Mouse (Mus musculus) c-Kit-negative CD71-positive TER-119-positive erythroid progenitor cells, embryonic 14.5 days (primary cell): Measurements from ENCODE around the gene Neb.
A peak's percentile ranks its signal among the peaks of the same experiment; 100 is the strongest.

Source experiments
- DNase-seq: peaks from one replicate; pipeline ENCODE4 v3.0.0-alpha.2; 2013; ENCODE audit warnings: low read depth, low spot score

The Neb gene

DNA sequence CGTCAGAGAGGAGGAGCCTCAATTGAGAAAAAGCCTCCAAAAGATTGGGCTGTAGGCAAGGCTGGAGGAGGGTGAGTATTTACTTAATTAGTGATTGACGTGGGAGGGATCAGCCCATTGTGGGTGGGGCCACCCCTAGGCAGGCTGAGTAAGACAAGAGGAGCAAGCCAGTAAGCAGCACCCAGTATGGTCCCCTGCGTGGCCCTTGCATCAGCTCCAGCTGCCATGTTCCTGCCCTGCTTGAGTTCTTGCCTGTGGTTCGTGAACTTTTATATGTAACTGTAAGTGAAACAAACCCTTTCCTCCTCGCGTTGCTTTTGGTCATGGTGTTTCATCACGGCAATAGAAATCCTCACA, at the start of gene Neb:
Gene Neb, minus strand, starts transcription at position 27 of the 357 bp plus-strand sequence.
- DNase-seq = no peak

DNA sequence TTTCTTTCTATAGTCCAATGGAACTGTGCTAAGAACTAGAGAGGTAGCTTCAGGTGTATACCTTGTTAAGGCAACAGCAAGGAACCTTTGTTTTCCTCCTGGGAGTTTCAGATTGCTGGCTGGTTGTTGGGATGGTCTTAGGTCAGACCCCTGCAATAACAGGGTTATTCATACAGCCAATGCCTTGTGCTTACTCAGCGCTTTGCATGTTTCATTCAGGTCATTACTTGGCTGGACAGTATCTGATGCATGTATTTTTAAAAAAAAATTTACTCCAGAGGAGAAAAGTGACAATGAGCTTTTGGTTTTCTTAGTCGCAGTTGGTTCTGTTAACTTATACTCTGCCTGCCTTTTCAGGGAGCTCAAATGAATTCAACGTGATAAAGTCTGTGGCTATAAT, 49.1 kb upstream of the Neb start:
- DNase-seq = no peak

DNA sequence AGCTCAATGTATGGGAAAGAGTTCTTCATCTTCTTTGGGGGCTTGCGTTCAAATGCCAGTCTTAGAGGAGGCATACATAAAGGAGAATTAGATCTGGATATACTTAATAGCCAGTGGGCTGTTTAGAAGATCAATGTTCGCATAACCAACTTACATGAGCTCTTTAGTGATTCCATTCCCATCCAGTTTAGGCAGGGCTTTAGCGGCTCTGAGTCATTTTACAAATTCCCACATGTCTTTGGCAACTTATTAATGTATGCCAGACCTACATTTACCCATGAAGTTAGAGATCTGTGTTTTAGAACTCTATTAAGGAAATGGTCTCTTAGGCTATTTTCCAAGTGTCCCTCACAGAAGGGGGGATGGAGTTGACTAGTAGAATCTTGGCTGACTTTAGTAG, 47.8 kb upstream of the Neb start:
- no peak for DNase-seq

DNA sequence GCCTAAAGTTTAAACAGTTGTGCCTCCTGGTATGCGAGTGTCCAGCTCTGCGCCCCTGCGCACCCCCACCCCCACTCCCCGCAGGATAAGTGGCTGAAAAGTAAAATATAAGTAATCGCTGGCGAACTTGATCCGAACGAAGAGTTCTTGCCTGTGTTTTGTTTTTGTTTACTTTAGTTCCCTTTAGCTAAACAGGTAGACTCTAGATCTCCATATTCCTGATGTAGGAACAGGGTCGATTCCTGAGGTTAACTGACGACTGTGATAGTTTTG, 47.2 kb upstream of the Neb start:
- DNase-seq = no peak

DNA sequence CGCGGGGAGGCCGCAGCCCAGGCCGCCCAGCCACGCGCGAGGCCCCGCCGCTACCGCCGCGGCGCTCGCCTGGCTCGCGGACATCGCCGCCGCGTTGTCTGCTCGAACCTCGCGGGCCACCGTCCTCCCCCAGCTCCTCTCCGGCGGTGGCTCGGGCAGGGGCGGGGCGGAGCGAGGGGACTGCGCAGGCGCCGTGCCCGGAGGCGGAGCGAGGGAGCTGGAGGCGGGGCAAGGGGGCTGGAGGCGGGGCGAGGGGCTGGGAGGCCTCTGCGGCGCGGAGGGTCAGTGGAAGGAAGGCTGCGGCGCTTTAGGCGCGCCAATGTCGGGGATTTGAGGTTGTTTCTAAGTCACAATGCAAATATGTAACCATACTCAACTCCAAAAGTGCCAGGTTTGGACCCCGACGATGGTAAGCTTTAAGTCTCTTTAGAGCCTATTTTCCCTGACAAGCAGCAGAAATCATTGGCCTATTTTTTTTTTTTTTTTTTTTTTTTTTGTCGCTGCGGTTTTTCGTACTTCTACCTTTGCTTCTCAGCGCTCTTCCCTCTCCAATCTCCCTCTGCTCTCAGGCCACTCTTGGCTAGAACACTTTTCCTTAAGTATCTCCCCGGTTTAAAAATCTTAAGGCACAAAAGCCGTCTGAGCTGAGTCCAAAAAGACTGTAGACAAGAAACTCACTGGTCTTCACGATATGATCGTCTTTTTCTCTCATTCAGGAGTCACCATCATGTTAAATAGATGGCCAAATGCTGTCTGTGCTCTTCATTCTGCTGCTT, 46.7 kb upstream of the Neb start, which contains the start of gene Arl5a:
Gene Arl5a, minus strand, starts transcription at position 155 of the 776 bp plus-strand sequence.
- peak; percentile 78 for DNase-seq

DNA sequence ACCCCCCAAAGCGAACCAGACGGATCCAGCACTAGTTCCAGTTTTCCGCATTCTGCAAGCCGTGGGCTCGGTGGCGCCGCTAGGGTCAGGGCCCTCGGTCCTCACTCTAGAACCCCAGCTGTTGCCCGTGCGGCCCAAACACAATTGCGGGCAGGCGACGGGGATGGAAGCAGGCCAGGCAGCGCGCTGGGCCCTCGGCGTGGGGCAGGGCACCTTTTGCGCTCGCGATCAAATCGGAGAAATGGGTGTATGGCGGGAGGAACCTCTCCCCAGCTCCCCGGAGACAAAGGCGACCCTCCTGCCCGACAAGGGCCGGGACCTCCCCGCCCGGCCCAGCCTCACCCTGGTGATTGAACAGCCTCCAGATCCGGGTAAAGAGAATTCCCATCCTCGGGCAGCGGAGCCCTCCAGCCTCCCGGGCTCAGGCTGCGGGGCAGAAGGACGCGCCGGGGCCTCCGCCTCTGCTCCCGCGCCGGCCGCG, 46.0 kb upstream of the Neb start:
- DNase-seq = peak; percentile 40

DNA sequence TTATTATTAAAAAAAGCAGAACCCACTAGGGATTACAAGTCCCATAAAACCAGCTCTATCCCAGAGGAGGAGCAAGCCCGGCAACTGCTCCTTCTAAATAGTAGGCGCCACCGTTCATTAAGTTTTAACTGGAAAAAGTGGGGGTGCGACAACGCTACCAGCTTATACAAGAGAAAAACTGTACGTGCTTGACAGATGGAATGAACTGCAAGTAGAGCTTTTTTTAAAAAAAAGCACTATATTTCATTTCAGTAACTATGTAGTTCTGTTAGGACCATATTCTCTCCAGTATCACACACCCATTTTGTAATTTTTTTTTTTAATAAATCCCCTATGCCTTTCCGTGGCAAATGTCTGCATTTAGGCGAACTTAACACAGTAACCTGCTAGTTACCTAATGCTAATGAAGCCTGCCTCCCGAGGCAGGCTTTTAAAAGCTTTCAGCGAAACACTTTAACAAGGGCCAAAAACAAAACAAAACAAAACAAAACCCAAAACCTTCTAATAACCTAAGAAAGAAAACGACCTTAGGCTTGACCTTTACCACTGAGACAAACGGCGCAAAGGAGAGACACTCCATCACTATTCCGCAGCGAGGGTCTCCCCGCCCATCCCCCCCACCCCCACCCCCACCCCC, 45.5 kb upstream of the Neb start:
- DNase-seq = no peak

DNA sequence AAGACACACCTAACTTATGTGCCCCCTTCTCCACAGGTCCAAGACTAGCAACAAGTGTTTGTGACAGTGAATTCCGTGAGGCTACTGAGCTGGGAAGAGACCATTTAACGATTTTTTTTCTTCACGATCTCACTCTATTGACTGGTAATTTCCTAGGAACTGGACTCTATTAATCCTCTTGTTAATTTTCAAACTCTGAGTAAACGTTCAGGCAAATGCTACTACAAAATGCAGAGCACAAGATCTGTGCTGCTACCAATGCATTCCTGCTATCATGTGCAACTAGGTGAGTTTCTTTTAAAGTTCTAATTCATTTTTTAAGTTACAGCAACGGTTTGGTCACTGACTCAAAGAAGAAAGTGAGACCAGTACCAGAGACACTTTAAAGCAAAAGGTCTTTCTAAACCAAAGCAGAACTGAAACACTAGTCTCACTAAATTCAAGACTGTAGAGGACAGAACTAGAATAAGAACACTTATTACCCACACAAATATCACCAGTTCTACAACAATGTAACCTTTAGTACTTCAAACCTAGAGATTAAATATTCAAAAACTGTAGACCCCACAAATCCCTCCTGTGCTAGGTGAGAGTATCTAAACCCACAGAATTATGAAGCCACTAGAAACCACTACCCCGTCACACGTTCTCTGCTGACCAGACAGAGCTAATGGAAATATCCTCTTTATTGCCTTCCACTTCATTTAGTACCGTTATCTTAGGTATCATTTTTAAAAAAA, 44.8 kb upstream of the Neb start:
- DNase-seq = no peak

DNA sequence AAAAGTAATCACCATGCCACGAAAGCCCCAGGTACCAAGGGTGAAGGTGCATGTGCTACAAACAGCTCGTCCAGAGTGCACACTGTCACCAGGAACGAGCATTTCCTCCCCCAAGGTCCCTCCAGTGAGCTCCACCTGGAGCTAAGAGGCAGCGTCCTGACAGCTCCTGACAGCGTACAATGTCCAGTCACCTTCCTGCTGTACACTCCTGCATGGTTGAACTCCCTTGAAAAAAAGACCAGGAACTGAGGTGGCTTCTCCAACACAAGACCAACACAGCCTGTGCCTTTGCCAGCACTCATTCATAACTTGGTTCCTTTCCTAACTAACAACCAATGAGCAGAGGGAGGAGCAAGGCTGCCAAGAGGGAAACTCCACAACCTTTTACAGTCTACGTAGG, 42.9 kb upstream of the Neb start:
- no peak for DNase-seq

DNA sequence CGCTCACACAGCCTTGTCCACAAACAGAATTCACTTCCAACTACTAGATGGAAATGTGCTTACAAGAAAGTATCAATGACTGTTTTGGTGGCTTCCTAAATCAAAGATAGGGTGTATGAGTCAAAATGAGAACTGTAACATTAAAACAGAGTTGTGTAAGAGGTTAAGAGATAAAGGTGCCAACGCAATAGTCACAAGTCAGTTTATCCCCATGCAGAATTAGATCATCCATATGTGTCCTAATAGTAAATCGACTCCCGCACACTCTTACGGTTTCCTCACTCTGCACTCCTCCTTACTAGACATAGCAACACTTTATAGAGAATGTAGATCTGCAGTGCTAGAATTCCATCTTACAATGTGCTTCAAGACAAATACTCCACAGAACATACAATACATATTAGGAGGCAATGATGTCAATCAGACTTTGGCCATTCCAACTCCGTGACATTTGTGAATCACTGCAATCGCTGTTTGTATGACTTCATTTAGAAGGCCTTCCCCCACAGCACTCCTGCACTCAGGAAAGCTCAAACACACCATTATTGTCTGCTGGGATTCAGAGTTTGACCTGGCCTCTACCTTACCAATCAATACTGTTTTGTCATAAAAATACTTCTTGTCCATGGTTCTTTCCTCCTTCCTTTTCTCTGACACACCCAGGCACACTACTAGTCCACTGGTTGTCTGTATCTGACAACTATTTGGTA, 41.9 kb upstream of the Neb start:
- DNase-seq = no peak

DNA sequence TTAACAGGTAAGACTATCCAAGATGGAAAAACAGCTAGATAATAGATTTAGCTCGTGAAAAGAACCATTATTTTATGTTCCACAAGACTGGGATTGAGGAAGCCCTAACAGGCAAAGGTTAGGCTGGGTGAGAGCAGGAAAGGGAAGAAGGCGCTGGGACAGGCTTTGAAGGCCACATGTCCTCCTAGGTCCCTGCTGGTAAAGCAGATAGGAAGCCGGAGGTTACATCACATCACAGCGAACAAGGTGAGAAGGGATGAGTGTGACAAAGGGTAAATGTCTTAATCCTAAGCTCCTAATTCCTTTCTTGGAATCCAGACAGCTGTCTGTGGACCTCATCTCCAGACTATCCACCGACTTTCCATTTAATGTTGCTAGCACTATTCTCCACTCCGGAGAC, 41.0 kb upstream of the Neb start:
- DNase-seq = no peak

DNA sequence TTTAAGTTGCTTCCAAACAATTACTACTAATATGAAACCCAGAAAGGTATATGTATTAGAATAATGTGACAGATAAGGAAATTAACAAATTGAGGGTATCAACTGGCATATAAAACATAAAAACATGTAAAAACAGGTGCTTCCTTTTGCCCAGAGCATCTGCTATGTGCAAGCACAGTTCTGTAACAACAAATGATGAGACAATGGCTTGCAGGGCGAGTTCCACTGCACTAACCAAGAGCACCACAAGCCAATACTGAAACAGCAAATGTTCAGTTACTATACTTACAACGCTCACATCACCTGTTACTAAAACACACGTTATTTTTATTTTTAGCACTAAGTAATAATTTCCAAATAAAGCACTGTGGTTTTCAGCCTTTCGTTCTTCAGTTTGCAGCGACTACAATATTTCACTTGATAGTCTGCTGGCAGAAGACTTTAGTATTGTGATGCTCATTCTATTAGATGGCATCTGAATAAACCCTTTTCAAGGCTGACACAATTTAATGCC, 34.3 kb upstream of the Neb start:
- DNase-seq = no peak

DNA sequence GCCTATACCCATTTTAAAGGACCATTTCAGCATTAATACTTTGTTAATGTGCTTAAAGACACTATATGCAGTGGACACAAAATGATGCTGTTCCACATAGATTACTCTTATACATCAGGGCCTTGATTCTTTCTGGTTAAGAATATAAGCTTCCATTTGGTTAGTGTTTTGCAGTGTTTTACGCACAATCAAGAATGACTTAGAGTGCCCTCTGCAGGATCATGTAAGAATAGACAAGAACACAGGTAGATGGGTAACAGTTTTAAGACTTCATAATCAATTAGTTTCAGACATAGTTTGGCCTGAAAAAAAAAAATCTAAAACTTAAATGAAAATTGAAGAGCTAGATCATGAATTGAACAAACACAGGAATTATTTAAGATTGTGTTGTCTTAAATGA, 28.2 kb upstream of the Neb start:
- no peak for DNase-seq

DNA sequence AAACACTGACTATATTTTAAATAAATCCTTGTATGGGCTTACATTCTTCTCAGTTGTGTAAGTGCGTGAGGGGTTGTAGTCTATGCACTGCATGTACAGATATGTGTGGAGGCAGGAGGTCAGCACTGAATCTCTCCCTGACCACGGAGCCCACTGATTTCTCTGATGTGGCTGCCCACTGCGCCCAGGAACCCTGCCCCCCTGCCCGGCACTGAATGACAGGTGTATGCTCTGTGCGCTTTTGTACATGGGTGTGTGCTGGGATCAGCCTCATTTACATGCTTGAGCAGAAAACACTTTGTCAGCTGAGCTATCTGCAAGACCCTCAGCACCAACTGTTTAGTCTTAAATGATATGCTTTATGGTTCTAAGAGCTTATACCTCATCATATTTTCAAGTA, 27.0 kb upstream of the Neb start:
- DNase-seq = no peak

DNA sequence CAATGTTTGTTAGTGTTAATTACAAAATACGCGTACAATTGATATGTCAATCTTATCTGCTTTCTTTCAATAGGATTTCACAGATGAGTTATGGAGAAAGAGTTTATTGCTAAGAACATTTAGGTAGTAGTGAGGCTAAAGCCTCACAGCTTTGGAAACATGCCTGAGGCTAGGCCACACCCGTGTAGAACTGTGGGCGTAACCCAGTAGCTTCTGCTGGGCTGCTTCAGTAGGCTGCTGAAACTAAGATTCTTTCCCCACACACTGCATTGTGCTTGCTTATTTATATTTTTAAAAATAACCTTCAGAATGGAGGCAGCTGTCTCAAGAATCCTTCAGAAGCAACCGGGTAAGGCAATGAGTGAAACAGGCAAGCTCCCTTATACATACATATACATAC, 16.3 kb upstream of the Neb start:
- DNase-seq = no peak

DNA sequence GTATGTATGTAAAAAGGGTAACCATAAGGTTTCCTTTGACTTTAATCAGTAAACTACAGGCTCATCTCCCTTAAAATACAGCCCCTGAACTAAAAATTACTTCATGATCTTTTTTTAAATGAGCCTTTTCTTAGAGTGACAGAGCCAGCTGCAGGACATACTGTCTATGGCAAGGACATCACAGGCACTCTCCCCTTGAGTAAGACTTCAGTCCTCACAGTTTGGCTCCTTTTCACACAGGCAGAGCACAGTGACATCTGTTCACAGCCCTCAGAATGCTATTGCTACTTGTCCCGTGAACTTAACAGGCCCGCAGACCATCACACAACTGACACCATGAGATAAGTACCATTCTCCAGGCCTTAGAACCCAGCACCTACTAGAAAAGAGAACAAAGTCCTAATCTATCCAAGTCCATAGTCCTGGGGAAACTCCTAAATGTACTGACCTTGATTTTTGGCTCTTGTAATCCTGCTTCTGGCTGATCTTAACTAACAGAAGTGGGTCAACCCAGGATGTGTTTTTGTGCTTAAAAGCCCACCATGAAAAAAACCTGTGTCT, 12.2 kb upstream of the Neb start:
- no peak for DNase-seq

DNA sequence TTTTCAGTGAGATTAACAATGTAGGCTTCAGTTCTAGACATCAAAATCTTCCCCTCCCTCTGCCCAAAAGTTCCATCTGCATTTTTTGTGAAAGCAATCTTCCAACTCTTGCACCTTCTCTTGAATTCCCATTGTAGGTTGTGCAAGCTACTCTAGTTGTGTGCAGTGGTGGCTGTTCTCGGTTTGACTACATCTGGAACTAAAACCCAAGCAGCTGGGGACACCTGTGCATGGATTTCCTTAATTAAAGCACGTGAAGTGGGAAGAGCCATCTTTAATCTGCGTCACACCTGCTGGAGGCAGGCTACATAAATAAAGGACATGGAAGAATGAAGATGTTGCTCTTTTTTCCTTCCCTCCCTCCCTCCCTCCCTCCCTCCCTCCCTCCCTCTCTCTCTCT, 11.7 kb upstream of the Neb start:
- DNase-seq = no peak

DNA sequence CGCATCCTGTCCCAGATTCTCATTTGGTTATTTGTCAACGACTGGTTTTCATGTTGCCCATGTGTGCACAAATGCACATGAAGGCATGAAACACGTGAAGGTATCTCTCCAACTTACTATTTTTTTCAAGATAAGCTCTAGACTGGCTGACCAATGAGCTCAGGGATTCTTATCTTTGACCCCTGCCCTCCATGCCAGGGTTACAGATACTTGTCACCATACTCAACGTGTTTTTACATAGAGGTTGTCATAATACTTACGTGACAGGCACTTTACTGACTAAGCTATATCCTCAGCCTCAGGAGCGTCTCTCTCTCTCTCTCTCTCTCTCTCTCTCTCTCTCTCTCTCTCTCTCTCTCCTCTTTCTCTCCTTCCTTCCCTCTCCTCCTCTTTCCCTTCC, 8.2 kb upstream of the Neb start:
- DNase-seq = no peak

DNA sequence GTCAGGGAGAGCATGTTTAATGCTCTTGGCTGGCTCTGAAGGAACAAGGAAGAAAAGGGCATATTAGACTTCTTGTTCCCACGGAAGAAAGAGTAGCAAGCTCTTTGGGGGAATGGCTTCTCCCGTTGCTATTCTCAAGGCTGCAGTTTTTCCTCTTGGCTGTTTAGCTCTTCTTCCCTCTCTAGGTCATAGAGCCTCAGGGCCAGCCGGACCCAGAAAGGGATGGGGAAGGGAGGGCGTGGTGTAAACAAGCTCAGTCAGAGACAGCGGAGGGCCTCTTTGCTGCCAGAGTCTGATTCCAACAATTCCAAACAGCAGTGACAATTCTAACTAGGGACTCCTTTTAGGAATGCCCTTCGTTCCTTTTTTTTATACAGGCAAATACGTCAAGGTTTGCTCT, 7.8 kb upstream of the Neb start:
- DNase-seq = no peak

DNA sequence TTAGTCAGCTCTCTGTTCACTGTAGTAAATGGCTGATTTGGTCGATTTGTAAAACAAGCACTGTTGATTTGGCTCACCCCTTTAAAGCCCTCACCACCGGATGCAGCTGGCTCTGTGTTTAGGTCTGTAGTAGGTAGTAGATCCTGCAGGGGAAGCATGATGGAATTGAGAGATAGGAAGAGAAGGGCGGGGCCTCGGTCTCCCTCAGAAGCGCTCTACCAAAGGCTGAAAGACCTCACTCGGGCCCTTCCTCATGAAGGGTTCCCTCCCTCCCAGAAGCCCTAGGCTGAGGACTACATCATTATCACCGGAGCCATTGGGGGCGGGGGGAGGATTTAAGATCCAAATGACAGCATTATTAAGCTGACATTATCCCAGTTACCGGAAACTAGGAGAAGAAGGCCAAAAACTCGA, 581 bp upstream of the Neb start:
- no peak for DNase-seq

DNA sequence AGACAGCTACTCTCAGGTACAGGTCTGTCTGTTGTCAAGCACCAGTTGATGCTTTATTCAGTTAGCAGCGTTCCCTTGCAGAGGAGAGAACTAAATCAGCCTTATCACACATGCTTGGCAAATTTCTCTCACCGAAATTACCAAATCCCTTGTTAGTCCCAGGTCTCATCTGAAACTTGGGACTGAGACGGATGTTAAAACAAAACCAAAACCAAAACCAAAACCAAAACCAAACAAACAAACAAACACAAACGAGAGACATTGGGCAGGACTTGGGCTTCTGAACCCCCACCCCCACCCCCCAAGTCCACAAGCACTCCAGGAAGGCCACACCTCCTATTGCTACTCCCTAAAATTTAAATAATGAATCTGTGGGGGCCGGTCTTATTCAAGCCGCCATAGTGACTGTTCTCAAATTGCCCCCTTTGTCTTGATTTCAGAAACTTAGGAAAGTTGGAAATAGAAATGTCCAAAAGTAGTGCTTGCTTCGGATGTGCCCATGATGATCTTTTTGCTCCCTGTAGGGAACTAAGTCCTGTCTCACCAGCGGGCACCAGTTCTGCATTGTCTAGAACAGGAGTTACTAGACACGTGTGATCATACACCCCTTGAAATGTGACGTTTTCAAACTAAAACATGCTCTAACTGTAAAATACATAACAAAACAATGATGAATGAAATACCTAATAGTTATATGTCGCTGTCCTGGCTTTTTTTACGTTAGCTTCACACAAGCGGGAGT, 397 bp downstream of the Neb start:
- no peak for DNase-seq
